Mouse (Mus musculus) small intestine, adult 2 months (tissue): ENCODE measurements around the gene Gramd2. TPM values are rescaled to one million over a fixed set of nuclear protein-coding genes. Genes with fewer than 3 reads are reported as not detected.

Experiments used
- H3K27ac ChIP-seq: fragments of 200-500 bp; 2 replicates; pipeline ENCODE4 v1.5.1; 2012; ENCODE audit warnings: low read depth, low read length, control low read depth, inconsistent platforms; ENCODE audit not compliant: insufficient read depth
- H3K27me3 ChIP-seq: fragments of 200-500 bp; 2 replicates; pipeline ENCODE4 v1.6.1; 2012; ENCODE audit warnings: mild to moderate bottlenecking, moderate library complexity, low read length, inconsistent platforms; ENCODE audit not compliant: control insufficient read depth, insufficient read depth
- H3K36me3 ChIP-seq: fragments of 200-500 bp; 2 replicates; pipeline ENCODE4 v1.6.1; 2012; ENCODE audit warnings: mild to moderate bottlenecking, low read length, control low read depth, inconsistent platforms; ENCODE audit not compliant: control insufficient read depth, insufficient read depth
- H3K4me1 ChIP-seq: fragments of 200-500 bp; 2 replicates; pipeline ENCODE4 v1.6.1; 2012; ENCODE audit warnings: low read length, inconsistent platforms, mixed read lengths; ENCODE audit not compliant: control insufficient read depth, insufficient read depth, insufficient read length
- H3K4me3 ChIP-seq: fragments of 200-500 bp; 2 replicates; pipeline ENCODE4 v1.5.1; 2012; ENCODE audit warnings: low read depth, mild to moderate bottlenecking, control low read depth, inconsistent platforms, low read length, moderate library complexity
- CTCF ChIP-seq: fragments of 200-500 bp; IDR thresholded peaks from 2 replicates; pipeline ENCODE4 v1.5.1; 2012; ENCODE audit warnings: low read depth, mild to moderate bottlenecking, control low read depth, inconsistent platforms, low read length, moderate library complexity, mixed read lengths; ENCODE audit not compliant: insufficient replicate concordance, insufficient read length; ENCODE audit errors: extremely low read depth
- POLR2A ChIP-seq: fragments of 200-500 bp; IDR thresholded peaks from 2 replicates; pipeline ENCODE4 v1.6.1; 2012; ENCODE audit warnings: low read depth, mild to moderate bottlenecking, control low read depth, inconsistent platforms, low read length, moderate library complexity
- WGBS: fragments of 180-500 bp; shearing (Covaris S2); methylation state at CpG from one replicate; pipeline ENCODE4 v1.1.7; 2018; 5-methylcytosine and 5-hydroxymethylcytosine counted together
- polyA plus RNA-seq: library from polyadenylated mRNA; depleted of rRNA; stranded (reverse); fragments of >200 nt; gene quantifications from 2 replicates; pipeline ENCODE4 v1.2.3, GENCODE M21; 2012

Gramd2 gene
- polyA plus RNA-seq, 1 experiment = 4.6 TPM

DNA sequence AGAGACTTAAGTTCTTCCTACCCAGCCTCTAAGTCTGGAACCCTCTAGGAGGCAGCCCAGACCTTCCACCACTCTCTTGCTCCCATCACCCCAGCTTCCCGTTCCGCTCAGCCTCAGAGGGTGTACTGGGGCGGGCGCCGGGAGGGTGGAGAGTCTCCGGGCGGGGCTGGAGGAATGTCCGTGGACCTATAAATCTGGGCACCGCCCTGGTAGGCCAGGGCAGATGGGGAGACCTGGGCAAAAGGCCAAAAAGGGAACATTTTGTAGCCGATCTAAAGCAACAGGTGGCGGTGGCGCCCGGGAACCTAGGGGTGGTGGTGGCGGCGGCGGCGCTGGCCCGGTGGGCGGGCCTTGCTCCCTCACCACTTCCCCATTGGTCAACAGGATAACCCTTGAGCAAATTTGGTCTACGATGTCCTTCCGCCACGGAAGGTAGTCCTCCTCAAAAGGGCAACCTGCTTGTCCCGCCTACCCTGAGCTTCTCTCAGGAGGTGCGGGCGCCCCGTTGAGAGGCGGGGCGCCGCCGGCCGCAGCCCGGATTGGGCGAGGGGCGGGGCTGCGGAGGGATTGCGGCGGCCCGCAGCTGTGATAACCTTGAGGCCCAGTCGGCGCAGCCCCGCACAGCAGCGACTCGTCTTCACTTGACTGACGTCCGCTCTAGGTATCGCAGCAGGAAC, 23.8 kb upstream of the Gramd2 start, which contains the start of gene Pkm:
TSS of gene Pkm (plus strand) at position 411 of the 677 bp plus-strand sequence.
- Histone ChIP-seq H3K36me3 (peaks cover 13% of the 10 kb centered on the region), H3K27ac (peak within 1 kb of the TSS; percentile 98), H3K4me1 (peaks cover 30% of the 10 kb centered on the region), H3K4me3 (peak within 1 kb of the TSS; percentile 90), H3K27me3 (no peaks in the 10 kb centered on the region)
- WGBS = under 1% methylated on average over 46 of the region's 46 CpGs
- TF ChIP-seq CTCF = no peak; the same call in 1 of the 2 replicates
- TF ChIP-seq POLR2A = peak; percentile 91

DNA sequence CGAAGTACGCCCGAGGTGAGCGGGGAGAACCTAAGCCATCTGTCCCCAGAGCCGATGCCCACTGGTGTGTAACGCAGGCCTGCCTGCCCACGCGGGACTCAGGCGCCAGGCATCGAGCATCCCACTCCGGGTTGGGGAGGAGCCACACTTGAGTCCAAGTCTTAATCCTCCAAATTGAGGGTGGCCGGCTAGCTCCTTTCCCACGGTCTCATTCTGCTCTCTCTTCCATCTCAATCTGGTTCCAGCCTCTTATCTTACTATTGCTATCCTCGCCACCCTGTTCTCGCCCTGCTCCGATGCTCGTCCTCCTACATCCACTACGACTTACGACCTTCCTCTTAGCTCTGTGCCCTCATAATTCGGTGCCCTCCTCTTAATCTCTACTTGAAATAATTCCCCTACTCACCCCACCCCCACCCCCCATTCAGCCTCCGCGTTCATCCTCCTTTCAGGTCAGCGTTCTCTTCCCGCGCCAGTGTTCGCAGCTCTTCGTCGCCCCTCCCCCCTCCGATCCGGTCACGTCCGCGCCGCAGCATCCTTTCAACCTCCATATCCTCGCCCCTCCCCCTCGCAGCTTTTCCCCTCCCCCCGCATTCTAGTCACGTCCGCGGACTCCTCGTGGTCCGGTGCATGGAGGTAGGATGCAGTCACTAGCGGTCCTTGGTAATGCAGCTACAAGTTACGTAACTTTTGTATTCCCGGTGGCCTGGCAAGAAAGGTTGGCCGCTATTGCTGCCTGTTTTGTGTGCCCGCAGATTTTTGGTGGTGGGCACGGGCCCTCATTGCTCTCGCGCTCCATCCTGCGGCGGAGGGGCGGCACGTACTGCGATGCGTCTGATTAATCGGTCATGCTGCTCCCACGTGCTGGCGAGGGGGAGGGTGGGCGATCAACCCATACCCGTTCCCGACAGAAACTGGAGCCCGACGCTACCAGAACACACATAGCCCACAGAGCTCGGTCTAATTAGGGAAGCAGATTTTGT, 23.0 kb upstream of the Gramd2 start:
- Histone ChIP-seq H3K36me3 (peaks cover 13% of the 10 kb centered on the region), H3K27ac (peak overlapping the region; percentile 98), H3K27me3 (no peaks in the 10 kb centered on the region), H3K4me1 (peaks cover 35% of the 10 kb centered on the region), H3K4me3 (peak overlapping the region; percentile 90)
- WGBS = under 1% methylated on average over 65 of the region's 65 CpGs
- TF ChIP-seq CTCF (peak; percentile 22; the same call in 1 of the 2 replicates), POLR2A (no peak)

DNA sequence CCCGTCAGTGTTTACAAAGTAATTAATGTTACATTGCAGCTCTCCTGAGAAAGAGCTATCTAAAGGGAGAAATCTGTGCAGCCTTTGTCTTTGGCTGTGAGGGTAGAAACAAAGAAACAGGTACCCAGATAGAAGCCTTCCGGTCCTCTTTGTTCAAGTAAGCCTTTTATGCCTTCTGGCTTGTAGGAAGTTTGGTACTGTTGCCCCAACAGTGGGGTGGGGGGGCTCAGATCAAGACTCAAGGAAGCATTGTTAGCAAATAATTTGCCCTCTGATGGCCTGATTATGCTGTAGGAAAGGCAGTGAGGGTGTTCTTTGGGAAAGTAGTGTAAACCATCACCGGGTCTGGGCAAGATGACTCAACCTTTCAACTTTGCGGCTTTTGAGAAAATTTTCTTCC, 21.8 kb upstream of the Gramd2 start:
- peak overlapping the region; percentile 19; the same call in 1 of the 2 replicates for H3K27ac ChIP-seq
- peaks cover 36% of the 10 kb centered on the region for H3K4me1 ChIP-seq
- H3K36me3 ChIP-seq = peaks cover 19% of the 10 kb centered on the region
- no peaks in the 10 kb centered on the region for H3K27me3 ChIP-seq
- WGBS = 43% methylated on average over 4 of the region's 4 CpGs
- TF ChIP-seq CTCF (no peak), POLR2A (no peak)
- H3K4me3 ChIP-seq = no peak overlapping the region

DNA sequence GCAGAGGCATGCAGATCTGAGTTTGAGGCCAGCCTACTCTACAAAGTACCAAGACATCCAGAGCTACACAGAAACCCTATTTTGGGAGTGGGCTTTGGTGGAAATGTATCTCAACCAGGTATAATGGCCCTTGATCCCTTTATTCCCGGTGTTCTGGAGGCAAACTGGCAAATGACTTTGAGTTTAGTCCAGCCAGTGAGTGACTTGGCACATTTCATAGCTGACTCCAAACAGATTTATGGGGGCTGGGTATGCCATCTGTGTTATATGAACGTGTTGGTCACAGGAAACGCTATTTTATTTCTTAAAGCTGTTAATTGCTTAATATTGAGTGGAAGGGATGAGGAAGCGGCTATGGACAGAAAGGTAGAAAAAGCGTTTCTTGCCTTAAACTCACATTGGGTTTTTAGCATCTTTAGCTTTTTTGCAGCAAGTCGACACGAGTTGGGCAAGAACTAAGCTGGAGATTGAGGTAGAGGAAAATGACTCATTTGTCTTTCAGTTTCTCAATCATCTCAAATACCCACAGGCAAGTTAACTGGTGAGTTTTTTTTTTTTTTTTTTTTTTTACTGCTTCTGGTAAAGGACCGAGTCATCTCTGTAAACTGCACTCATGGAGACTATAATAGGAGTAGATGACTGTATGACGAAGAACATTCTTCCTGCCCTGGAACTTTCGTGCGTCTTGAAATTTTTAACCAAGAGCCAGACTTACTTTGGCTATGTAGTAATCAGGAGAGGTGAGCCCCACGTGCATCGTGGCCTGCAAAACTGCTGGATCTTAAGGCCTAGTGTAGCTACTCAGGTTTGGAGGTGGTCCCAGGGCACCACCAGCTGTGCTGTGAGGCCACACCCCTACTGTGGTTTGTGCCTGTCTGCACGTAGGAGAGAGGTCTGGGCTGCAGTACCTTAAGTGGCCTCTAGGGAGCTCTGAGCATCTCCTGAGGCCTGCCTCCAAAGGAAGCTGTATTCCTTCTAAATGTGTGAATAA, 20.6 kb upstream of the Gramd2 start:
- Histone ChIP-seq H3K27ac (peak overlapping the region; percentile 54), H3K4me1 (peaks cover 38% of the 10 kb centered on the region), H3K27me3 (no peaks in the 10 kb centered on the region), H3K4me3 (peak overlapping the region; percentile 20; the same call in 1 of the 2 replicates), H3K36me3 (peaks cover 25% of the 10 kb centered on the region)
- TF ChIP-seq CTCF (peak; percentile 78; the same call in 1 of the 2 replicates), POLR2A (no peak)
- WGBS = 40% methylated on average over 14 of the region's 14 CpGs

DNA sequence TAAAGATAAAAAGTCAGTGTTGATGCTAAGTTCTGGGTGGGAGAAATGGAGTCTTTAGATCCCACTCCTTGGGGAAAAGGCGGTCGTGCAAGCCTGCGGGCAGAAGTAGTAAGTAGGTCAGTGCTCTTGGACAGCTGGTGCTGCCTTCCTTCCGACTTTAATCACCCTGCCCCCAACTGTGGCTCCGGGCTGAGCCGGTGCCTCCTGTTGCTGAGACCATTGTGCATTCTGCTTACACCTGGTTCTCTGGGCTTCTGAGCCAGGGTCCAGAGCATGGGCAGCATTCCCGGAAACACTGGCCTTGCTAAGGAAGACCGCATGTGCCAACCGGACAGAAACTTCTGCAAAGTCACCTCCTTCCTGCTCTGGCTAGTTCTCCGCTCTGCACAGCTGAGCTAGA, 19.5 kb upstream of the Gramd2 start:
- Histone ChIP-seq H3K27ac (0 out of 2 replicates have a peak overlapping the region, but pooled peaks have one; percentile 2), H3K4me3 (peak overlapping the region; percentile 16; the same call in 1 of the 2 replicates), H3K4me1 (peaks cover 38% of the 10 kb centered on the region)

More for the DNA sequence above, 19.5 kb upstream of the Gramd2 start:
- H3K27me3 ChIP-seq = no peaks in the 10 kb centered on the region
- TF ChIP-seq CTCF (no peak), POLR2A (no peak)
- peaks cover 30% of the 10 kb centered on the region for H3K36me3 ChIP-seq
- WGBS = 67% methylated on average over 10 of the region's 10 CpGs
